Mouse (Mus musculus) gonadal fat pad, adult 2 months (tissue): ENCODE results near the gene Sox10. TPM values are rescaled to one million over a fixed set of nuclear protein-coding genes. Genes with fewer than 3 reads are reported as not detected.

ENCODE experiments used
- DNase-seq: peaks from one replicate; pipeline ENCODE4 v3.0.0-alpha.2; 2012; ENCODE audit warnings: low read depth
- polyA plus RNA-seq: library from polyadenylated mRNA; depleted of rRNA; stranded (reverse); fragments of >200 nt; gene quantifications from 2 replicates; pipeline ENCODE4 v1.2.3, GENCODE M21; 2012; rRNA removed

The Sox10 gene
- 0.85 and 1.5 TPM in 2 replicates for polyA plus RNA-seq

DNA sequence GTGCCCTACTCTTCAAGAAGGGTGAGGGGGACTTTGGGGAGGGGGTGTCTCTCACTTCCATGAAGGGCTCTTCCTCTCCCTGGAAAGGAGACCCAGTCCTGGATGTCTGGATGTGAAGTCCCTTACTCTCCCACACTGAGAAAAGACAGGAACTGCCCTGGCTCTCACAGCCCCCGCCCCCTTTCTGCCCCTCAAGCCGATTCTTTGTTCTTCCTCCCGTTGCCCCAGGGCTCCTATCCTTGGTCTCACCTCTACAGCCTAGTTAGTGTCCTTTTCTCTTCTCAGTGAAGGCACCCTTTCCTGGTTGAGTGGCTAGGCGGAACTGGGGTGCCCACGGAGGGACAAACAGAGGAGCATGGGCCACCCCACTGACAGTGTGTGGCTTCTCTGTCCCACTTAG lies at the start of gene Sox10:
Gene Sox10, minus strand, starts transcription at position 101 of the 400 bp plus-strand sequence.
- DNase-seq, result no peak

DNA sequence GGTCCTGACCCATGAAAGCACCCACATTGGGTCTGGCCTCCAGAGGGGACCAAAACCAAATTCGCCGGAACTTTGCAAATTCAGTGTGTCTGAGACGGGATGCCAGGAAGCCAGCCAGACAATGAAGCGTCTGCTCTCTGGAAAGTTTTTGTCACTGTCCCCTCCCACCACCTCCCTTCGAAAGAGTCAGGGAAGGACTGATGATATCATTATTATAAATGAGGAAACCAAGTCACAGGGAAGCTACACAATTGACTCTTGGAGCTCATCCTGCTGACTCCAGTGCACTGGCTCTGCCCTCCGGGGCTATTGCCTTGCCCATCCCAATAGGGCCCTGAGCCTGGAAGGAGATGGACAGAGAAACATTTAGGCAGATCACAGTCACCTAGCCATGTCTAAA lies 48.6 kb upstream of the Sox10 start:
- no peak for DNase-seq

DNA sequence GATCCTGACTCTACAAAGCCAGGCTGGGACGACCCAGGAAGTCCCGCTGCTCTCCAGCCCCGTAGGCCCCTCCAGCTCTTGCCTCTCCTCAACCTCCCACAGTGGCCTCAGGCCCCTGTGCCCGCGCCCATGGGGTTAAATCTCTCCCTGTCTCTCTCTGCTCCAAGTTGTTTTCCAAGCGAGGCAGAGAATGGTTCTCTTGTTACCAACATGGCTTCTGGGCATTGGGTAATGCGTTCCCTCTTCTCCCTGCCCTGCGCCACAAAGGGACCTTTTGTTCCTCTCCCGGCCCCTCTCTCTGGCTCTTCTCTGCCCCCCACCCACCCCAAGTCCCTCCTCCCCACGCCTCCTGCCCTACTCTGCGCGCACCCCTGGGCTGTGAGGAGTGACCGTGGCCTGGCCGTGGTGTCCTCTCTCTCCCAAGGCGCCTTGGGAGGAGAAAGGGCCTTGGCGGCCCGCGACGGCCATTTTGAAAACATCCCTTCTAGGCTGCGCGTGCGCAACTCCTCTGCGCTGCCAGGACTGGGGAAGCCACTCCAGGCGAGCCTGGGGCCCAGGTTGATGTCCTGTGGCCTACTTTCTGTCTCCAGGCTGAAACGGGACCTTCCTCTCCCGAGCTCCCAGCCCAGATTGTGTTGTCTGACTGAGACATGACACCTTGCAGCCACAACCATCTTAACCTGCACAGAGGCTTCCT lies 47.9 kb upstream of the Sox10 start:
- no peak for DNase-seq

DNA sequence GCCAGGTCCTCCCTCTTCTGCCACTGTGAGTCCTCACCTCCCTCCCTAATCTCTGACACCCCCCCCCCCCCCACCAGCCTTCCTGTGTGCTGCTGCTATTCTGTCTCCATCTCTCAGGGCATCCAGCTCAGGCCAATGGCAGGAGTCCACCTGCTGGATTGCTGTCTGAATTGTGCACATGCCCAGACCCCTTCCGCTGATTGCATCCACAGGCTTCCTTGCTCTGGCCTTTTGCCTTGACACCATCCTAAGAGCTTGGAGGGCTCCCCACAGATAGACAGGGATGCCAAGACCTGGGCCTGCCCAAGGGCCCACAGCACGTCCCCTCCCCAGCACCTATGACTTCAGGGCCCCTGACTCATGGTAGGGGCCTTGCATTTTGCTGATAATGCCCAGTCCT lies 45.3 kb upstream of the Sox10 start:
- DNase-seq, result no peak

DNA sequence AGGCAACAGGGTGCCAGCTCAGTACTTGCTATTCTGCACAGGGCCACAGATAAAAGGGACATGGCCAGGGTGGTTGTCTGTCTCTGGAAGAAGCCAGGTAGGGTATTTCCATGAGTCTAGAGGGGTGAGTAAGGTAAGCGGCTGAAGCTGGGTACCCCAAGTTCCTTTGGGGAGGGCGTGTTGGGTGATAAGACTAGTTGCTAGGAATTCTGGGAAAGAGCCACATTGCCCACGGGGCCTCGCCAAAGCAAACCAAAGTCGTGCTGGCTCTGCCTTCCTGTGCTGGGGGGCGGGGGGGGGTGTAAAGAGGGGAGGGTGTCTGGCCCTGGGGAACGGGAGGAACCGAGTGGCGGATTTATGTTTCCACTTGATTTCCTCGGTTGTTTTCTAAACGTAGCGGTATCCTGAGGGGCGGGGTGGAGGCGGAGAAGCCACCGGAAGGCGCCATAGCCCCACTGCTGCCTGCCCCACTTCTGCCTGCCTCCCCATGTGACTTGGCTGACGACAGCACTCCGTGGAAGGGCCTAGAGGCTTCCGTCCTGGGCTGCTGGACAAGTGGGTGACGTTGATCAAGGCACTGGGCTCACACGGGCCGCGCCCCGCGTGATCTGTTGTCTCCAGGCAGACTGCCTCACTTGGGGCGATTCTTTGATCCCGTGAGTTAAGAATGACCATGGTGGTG lies 43.9 kb upstream of the Sox10 start:
- DNase-seq, result no peak

DNA sequence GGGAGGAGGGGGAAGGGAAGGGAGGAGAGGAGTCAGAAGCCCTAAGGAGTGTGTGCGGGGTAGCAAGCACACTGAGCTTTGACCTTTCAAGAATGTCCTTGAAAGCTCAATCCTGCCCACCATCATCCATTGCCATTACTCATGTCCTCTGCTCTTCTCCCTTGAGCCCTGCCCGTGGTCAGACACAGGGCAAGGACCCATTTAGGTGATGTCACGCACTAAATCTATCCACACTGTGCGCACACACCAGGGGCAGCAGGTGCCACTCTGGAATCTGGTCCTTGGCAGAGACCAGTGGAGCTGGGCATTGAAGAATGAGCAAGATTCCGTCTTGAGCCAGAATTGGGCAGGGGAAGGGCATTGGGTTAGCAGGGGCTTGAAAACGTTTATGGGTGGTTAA lies 43.2 kb upstream of the Sox10 start:
- DNase-seq, result no peak

DNA sequence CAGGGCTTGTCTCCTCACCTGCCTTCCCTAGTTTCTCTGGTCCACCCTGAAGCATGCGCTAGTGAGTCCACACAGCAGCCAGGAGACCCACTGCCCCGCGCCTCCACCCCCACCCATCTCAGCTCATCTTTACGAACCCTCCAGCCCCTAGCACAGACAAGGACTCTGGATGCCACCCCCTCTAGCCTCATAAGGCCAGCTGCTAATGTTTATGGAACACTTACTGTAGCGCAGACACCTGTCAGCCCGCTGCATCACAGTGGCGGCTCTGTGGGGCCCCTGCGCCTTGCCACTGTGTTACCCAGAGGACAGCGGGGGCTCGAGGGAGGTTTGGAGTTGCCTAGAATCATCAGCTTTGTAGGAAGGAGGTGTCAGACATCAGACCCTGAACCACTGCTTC lies 37.5 kb upstream of the Sox10 start:
- DNase-seq, result no peak

DNA sequence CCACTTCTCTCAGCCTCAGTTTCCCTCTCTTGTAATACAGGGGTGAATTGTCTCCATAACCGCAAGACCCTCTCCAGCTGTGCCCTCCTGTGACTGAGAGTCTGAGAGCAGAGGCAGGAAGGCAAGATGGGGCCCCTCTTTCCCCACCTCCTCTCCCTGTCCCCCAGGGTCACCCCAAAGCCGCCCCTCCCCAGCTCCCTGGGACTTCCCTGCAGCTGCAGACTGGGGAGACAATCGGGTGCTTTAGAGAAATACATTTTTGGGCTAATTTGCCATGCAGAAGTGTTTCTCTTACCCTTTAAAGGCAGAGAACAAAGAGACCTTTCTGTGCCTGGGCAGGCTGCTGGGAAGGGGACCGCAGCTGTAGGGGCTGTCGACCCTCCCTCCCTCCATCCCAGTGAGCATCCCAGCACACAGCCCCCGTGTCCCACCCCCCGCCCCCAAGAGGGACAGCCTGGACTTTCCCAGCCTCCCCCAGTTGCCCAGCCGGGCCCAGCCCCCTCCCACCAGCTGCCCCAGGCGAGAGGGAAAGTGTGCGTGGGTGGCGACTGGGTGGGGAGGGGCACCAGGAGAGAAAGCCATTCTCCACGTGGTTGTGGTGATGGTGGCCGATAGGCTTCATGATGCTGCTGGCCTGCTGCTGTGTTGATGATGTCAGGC lies 36.6 kb upstream of the Sox10 start:
- DNase-seq, result no peak

DNA sequence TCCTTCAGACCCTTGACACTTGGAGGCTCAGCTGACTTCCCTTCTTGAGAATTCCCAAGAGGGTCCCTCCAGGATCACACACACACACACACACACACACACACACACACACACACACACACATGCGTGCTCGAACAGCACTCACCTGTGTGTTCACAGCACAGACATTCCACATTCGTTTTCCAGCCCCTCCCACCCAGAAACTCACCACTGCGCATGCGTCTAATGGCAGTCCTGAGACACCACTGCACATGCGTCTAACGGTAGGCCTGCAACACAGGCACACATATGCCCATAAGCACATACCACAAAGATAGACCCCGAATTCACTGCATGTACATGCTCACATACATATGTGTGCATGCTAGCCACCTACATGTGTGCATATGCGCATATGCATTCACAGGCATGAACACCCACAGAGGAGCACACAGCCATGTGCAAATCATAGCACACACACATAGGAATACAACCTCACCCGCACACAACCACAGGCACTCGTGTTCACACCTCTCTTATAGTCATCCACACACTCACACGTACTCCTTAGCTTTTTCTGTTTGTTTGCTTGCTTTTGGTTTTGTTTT lies 34.4 kb upstream of the Sox10 start:
- DNase-seq, result no peak

DNA sequence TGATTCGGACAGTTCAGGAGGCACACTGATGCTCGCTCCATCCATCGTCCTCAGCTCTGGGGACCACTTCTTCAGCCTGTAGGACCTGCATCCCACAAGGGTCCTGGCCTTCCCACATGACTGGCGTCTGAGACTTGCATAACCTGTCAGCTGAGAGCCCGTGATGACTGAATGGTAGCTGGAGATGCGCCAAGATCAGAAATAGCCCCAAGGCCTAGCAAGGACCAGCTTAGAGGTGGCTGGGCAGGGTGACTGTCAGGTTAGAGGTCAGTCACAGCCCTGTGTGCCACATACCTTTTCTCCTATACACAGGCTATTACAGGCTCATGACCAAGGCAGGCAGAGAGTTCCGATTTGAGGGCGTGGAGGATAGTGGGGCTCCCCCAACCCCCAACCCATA lies 30.5 kb upstream of the Sox10 start:
- no peak for DNase-seq

DNA sequence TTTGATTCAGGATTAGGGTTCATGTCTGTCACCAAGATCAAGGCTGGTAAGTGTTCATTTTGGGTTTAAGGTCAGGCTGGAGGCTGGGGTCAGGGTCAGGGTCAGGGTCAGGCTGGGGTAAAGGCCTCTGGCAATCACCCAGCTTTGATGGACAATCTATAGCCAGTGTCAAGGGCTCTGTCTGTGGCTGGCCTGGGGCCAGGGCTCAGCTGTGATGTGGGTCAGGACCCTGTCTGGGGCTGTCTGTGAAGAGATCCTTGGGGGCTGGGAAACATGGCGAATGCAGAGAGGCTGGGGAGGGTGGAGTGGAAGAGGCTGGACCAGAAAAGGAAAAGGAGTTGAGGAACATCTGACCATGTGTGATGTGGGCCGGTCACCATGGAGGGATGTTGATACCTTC lies 29.9 kb upstream of the Sox10 start:
- DNase-seq, result no peak

DNA sequence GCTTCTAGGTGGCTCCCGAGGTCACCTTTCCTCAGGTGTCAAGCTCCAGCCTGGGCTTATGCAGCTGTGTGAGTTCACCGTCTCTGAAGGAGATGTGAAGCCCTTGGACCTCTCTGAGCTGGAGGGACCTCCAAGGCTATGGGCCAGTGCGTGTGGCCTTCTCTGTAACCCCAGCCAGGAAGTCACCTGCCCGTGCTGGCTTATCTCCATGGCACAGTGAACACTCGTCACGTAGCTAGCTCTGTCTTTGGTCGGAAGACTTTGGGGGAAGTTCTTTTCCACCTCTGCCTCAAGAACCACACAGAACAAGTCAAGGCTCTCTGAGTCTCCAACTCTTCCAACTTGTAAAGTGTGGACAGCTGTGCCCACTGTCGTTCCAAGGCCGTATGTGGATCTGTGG lies 29.0 kb upstream of the Sox10 start:
- no peak for DNase-seq

DNA sequence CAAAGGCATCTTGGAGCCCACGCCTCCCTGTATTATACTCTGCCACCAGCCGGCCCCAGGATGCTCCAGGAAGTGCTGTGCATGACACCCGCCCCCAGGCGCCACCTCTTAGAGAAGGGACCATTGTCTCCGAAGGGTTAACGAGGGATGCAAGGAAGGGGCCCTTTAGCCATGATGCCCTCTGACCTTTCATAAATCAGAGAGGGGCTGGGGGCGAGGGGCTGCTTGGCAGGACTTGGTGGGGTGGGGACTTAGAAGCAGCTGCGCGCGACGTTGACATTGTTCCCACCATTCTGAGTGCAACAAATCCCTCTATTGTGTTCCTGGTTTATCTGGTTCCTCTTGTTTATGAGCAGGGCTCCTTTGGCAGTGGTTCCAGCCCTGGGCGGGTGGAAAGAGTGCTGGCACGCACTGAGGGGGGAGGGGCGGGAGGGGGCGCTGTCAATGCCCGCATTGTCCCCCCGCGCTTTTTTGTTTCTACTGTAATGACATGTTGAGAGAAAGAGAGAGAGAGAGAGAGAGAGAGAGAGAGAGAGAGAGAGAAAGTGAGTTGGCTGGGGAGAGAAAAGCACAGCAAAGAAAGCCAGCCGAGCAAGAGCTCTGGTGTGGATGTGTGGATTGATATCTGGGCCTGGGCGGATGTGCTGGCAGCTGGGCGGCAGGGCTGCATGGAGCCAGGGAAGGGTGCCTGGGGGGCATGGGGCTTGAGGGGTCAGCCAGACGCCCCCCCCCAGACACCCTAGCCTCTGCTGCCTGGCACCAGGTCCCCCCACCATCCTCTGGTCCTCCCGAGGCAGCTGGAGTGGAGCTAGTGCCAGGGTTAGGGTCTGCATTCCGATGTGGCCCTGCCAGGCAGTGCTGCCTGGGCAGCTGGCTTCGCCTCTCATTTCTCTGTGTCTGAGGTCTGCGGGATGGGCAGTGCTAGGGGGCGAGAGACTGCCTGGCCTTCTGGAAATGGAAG lies 28.1 kb upstream of the Sox10 start:
- DNase-seq, result no peak

DNA sequence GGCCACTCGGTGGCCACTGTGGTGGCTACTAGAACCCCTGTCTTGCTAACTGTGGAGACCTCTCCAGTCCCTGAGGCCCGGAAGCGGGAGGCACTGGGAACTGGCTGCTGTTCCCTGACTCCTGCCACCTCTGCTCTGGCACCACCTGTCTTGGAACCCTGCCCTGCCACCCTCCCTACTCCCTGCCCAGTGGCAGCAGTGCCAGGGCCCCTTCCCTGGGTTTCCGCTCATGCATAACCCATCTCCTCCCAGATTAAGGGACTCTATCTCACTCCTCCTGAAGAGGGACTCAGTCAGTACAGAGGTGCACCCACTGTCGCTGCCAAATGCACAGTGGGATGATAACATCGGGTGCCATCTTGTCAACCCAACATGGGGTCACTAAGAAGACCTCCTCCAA lies 27.4 kb upstream of the Sox10 start:
- no peak for DNase-seq

DNA sequence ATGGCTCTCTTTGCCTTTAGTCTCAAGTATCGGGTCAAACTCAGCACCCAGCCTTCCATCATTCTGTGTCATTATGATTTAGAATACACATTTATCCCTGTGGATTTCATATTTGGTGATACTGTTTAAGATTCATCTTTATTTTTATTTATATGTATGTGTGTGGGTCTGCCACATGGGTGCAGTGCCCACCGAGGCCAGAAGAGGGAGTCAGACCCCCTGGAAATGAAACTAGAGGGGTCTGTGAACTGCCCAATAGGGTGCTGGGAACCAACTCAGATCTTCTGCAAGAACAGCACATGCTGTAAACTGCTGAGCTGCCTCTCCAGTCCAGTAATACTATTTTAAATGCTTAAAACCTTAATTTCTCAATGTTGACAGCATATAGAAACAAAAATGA lies 26.4 kb upstream of the Sox10 start:
- no peak for DNase-seq

DNA sequence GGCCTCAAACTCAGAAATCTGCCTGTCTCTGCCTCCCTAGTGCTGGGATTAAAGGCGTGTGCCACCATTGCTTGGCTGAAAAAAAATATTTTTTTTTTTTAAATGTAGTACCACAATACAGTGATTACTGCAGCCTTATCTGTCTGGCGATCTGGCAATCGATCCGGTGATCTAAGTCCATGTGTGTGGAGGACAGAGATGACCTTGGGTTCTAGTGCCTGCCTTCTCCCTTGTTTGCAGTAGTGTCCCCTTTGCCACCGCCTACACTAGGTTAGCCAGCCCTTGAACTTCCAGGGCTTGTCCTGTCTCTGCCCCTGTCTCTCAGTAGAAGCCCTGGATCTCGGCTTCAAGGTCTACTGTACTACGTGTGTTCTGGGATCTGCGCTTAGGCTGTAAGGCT lies 22.8 kb upstream of the Sox10 start:
- DNase-seq, result no peak

DNA sequence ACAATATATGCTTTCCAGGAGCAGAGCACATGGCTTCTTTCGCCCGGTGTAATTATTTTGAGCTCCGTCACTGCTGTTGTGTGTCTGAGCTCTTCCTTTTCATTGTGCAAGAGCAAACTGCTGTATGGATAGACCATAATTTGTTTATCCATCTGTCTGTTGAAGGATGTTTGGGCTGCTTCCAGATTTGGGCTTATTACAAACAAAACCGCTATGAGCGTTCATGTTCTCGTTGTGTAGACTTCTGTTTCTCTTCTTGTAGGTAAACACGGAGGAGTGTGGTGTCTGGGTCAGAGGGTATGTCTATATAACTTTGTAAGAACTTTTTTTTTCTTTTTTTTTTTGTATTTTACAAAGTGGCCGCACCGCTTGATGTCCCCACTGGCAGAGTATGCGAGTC lies 20.2 kb upstream of the Sox10 start:
- no peak for DNase-seq

DNA sequence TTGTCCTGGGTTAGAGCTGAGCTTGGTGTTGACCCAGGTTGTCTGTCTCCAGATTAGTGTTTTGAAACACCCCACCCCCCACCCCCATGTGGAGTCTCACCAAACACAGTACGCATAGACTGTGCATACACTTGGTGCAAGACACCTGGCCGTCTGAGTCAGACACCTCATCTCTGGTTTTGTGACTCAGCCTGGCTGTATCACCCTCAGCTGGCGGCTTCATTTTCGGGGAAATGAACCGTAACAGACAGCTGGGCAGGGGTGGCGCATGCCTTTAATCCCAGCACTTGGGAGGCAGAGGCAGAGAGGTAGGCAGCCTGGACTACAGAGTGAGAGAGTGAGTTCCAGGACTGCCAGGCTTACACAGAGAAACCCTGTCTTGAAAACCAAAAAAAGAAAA lies 11.9 kb upstream of the Sox10 start:
- DNase-seq, result no peak

DNA sequence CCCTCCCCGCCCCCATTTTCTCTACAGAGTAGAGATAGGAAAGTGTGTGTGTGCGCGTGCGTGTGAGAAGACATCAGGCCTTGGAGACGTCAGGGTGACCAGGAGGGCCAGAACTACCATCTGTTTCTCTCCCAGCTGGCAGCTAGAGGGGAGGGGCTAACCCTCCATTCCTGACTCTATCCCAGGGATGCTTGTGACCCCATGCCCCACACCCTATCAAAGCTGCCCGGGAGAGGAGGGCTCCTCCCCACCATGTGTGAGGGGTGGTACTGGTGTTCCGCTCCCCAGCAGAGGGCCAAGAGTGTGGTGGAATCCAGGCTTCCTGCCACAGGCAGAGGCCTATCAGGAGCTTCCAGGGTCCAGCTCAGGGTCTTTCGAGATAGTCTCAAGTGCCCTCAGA lies 1.7 kb upstream of the Sox10 start:
- no peak for DNase-seq

DNA sequence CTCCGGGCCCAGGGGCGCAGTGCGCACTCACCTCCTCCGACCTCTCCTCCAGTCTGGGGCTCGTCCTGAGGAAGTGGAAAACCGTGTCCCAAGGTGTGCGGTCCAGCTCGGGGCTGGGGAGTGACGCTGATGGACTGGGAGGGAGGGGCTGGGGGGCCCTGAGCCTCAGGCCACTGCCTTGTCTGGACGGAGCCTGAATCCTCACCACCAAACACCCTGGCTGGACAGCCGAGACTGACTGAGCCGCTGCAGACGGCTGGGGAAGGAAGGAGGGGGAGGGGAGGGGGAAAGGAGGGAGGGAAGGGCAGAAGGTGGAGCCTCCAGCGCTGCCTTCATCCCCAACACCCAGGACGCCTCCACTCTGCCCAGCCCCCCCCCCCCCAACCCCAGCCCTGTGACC lies 789 bp downstream of the Sox10 start:
- no peak for DNase-seq

DNA sequence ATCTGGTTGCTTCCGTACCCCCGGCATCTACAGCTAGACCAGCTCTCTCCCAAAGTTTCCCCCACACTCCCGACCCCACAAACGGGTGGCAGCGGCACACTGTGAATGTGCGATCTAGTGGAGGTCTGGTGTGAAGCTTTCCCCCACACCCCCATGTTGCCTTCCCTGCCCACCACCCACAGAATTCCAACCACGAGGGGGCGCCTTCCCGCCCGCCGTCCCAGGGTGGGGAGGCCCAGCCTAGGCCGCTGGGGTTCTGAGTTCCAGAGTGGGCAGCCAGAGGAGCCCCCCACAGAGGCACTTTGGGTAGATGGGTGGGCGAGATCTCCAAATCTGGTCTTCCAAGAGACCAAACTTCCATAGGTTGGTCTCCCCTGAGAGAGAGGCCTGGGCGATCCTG lies 2.2 kb downstream of the Sox10 start:
- no peak for DNase-seq

DNA sequence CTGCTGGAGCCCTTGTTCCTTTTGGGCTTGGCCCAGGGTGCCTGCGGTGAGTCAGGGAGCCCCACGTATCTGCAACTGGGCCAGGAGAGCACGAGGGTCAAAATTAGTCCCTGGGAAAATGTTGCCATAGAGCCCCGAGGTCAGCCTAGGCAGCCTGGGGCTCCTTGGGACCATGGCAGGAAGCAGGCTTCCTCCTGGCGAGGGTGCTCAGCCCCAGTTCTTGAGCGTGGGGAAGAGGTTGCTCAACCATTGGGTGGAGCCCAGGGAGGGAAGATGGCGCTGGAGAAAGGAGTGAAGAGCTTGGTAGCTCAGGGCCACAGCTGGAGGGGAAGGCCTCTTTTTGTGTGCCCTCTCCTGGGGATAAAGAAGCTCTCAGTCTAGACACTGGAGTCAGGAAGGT lies 2.7 kb downstream of the Sox10 start:
- DNase-seq, result no peak
